Mouse (Mus musculus) cerebellum, adult 2 months (tissue): ENCODE data around the gene 6430628N08Rik.

Experiments used
- CTCF ChIP-seq: fragments of 200-500 bp; IDR thresholded peaks from 2 replicates; pipeline ENCODE4 v1.5.1; 2011; ENCODE audit warnings: low read depth, mild to moderate bottlenecking, control low read depth, low read length, moderate library complexity, borderline replicate concordance; ENCODE audit not compliant: insufficient read depth
- POLR2A ChIP-seq: fragments of 200-500 bp; IDR thresholded peaks from 2 replicates; pipeline ENCODE4 v1.6.1; 2011; ENCODE audit warnings: low read length, control low read depth, borderline replicate concordance; ENCODE audit not compliant: insufficient read depth

DNA sequence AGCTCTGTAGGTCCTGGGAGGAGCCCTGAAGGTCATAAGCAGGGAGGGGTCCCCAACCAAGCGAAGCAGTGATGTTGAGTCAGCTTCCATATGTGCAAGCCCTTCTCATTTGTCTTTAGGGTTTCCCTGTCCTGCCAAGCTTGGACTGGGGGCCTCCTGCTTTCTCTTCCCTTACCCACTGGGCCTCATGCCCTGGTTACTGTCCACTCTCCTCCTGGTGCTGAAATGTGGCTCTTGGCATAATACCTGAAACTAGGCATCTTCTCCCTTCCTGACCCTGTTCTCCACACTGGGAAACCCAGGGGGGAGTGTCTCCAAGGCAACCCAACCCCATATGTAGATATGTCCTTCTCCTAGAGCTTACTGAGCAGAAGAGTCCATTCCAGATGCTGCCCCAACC lies 3.6 kb upstream of the 6430628N08Rik start:
- TF ChIP-seq CTCF: no peak
- no peak for TF ChIP-seq POLR2A
